Mouse (Mus musculus): Measurements from ENCODE around the gene Zfp316. TPM values are rescaled to one million over a fixed set of nuclear protein-coding genes. Genes with fewer than 3 reads are reported as not detected.

Gene Zfp316
- total RNA-seq, 4 experiments from 2014 or later = 3.5 to 4.8 (median 4.4) TPM

DNA sequence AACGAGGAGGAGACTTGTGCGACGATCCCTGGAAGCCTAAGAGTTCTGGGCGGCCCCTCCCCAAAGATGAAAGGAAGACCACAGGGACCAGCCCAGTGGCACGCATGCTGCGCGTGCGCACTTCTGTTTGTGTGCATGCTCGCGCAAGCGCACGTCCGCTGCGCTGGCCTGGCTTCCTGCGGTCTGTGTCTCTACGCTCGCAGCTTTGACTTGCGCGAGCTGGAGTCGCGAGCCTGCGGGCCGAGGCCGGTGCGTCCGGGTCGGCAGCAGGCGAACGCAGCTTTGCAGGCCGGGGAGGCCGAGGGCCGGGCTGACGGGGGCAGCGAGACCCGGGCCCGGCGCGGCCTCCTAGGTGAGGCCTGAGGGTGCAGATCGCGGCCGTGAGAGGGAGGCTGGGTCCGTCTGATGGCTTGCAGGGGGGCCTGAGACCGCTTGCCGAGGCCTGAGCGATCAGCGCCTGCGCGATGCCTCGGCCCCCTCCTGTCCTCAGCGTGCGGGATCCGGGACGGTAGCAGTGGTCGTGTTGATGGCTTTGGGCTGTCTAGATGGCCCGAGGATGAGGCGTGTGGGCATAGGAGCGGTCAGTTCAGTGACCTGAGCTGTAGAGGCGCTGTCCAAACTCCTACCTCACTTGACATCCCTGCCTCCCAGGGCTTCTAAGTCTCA lies 34.7 kb downstream of the Zfp316 start, which contains the start of gene Zfp12:
TSS of gene Zfp12 (plus strand) at position 136 of the 666 bp plus-strand sequence.
- peak; percentile 87 to 92 for DNase-seq (ENCODE audit: low spot score in 2 of 2)

DNA sequence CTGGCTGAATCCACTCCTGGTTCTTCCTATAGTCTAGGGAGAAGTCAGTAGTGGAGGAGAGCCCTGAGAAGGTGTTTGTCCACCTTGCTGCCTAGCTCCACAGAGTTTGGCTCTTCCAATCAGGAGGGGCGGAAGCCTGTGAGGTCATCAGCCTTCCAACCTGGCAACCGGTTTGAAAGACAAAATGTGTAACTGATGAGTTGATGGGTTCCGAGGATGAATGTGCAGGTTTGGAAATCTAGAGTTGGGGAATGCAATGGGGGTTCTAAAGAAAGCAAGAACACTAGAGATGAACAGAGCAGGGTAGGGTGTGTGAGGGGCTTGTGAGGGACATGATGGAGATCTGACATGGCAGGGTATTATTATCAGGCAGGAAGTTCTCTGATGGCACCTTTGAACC lies 43.0 kb downstream of the Zfp316 start, which contains the start of gene Spdye4a:
TSS of gene Spdye4a (minus strand) at position 101 of the 400 bp plus-strand sequence.
- DNase-seq (ENCODE audit: low spot score in 2 of 2) = no peak

DNA sequence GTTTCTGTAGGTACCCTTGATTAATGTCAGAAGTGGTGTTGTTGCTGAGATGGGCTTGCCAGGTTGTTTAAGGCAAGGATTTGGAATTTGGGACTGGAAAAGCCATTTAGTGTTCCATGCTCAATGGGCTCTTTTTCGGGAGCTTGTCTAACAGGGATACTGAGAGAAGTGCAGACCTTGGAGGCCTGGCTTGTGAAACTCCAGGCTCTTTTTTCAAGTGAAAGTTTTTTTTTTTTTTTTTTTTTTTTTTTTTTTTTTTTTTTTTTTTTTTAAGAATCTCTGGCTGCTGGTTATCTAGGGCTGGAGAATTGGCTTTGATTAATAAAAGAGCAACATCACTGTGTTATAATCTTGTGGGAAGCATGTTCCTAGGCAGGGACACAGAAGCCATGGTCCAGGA lies 47.5 kb downstream of the Zfp316 start:
- no peak for DNase-seq (ENCODE audit: low spot score in 2 of 2)

DNA sequence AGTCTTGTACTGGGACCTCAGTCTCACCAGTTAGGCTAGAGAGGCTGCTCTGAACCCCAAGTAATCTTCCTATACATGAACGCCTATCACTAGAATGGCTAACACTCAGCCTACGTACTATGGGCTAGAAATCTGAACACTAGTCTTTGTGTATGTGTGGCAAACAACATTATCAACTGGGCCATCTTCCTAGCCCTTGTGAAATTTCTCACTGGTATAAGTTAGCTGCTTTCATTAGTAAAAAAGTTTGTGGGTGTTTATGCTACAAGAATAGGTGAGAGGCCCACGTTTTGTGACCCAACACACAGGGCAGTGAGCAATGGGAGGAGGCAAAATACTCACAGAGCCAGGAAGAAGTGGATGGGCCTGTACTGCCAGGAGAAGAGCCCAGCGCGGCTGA lies 48.8 kb downstream of the Zfp316 start:
- no peak for DNase-seq (ENCODE audit: low spot score in 2 of 2)

DNA sequence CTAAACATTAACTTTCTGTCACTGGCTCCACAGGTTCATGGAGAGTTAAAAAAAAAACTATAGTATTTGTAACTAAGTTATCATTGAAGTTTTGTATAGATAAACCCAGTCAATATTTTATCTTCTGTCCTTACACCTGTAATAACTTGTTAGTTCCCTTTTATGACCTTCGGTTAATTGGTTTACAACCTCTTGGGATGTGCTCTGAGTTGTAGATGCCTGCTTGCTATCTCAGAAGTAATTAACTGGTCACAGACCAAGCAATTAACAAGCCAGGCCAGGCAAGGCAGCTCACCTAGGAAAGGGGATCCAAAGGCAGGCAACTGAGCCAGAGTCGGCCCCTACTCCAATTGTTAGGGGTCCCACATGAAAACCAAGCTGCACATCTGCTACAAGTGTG lies 56.0 kb downstream of the Zfp316 start:
- DNase-seq (ENCODE audit: low spot score in 2 of 2) = no peak

DNA sequence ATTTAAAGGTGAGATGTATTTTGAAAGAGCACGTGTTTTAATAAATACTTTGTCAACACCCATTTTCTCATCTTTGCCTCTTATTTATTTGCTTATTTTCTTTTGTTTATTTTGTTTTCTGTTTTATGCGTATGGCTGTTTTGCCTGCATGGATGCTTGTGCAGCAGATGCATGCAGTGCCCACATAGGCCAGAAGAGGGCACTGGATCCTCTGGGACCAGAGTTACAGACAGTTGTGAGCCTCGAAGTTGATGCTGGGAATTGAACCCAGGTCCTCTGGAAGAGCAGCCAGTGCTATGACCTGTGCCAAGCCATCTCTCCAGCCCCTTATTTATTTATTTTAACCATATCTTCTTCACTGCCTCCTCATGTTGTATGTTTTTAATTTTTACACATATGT lies 64.8 kb downstream of the Zfp316 start:
- DNase-seq (ENCODE audit: low spot score in 2 of 2) = no peak

Other genes starting within 250 kb of the Zfp316 start
- 10 to 100 TPM; 16.3 to 18.1 (median 17.9) TPM for gene Rnf216, start 157.0 kb downstream of the Zfp316 start, total RNA-seq (2022)
- gene Olfr718-ps1, start 122.4 kb downstream of the Zfp316 start, total RNA-seq (2022) = under 1 TPM in 1 of 4 experiments, not detected in 3; 0.07 TPM
- gene Rbak, start 89.2 kb downstream of the Zfp316 start, total RNA-seq (2022) = 1 to 10 TPM; 2.9 to 3.7 (median 3.4) TPM
- gene Spdye4b, start 89.0 kb downstream of the Zfp316 start, total RNA-seq (2022) = not detected
- not detected for gene Spdye4a, start 43.1 kb downstream of the Zfp316 start, total RNA-seq (2022)
- gene Zfp12, start 34.9 kb downstream of the Zfp316 start, total RNA-seq (2022) = 1 to 10 TPM; 5.9 to 7.8 (median 7.2) TPM
- not detected for gene Zfp853, start 23.6 kb upstream of the Zfp316 start, total RNA-seq (2022)
- 10 to 100 TPM; 10.2 to 12.2 (median 11.2) TPM for gene E130309D02Rik, start 45.3 kb upstream of the Zfp316 start, total RNA-seq (2022)
- gene Zdhhc4, start 59.2 kb upstream of the Zfp316 start, total RNA-seq (2022) = 10 to 100 TPM; 33.7 to 45.5 (median 37.9) TPM
- not detected for gene Grid2ip, start 87.3 kb upstream of the Zfp316 start, total RNA-seq (2022)
- gene Kdelr2, start 133.8 kb upstream of the Zfp316 start, total RNA-seq (2022) = 10 to 100 TPM; 31.4 to 36.1 (median 32.8) TPM
- 10 to 100 TPM in 1 of 4 experiments, 1 to 10 TPM in 3; 9.5 to 11.2 (median 9.8) TPM for gene Daglb, start 194.6 kb upstream of the Zfp316 start, total RNA-seq (2022)